Mouse (Mus musculus): ENCODE measurements around the gene RPS10-NUDT3. TPM values are rescaled to one million over a fixed set of nuclear protein-coding genes. Genes with fewer than 3 reads are reported as not detected.

RPS10-NUDT3 gene
- polyA plus RNA-seq, 1 experiment from 2014 or later: not detected

- peaks cover 31% of the 10 kb centered on the region for H3K4me1 ChIP-seq (replicated peaks; ENCODE audit: control insufficient read depth, insufficient read depth, low read length)
- H3K9me3 ChIP-seq (ENCODE audit: control insufficient read depth, low read length): no peaks in the 10 kb centered on the region
- no peak overlapping the region for H3K4me2 ChIP-seq
- no peak overlapping the region for H3K9ac ChIP-seq (ENCODE audit: low read depth, low read length)
- H3K27me3 ChIP-seq (replicated peaks; ENCODE audit: control insufficient read depth, insufficient read depth, low read length): no peaks in the 10 kb centered on the region
- ATAC-seq (replicated peaks; ENCODE audit: low FRiP score) (peak; percentile 65; the same call in 1 of the 2 replicates), DNase-seq (ENCODE audit: low spot score) (no peak)
- H3K36me3 ChIP-seq (ENCODE audit: control insufficient read depth, insufficient read depth, low read length): no peaks in the 10 kb centered on the region; the same call in 1 of the 2 replicates
- H3K4me3 ChIP-seq (ENCODE audit: low read depth, low read length): no peak overlapping the region
- H3K27ac ChIP-seq (ENCODE audit: low read depth, low read length): 0 out of 2 replicates have a peak overlapping the region, but pooled peaks have one; percentile 5
- WGBS: 47% methylated on average over 3 of the region's 3 CpGs
Measured at GRCm38 (mm10) chr17:27611519-27611884, 23.5 kb downstream of the RPS10-NUDT3 start.

- DNase-seq (ENCODE audit: low spot score) (no peak), ATAC-seq (replicated peaks; ENCODE audit: low FRiP score) (no peak)
- WGBS: 58% methylated on average over 10 of the region's 10 CpGs
- H3K4me2 ChIP-seq: no peak overlapping the region
- H3K9me3 ChIP-seq (ENCODE audit: control insufficient read depth, low read length): no peaks in the 10 kb centered on the region
- H3K36me3 ChIP-seq (ENCODE audit: control insufficient read depth, insufficient read depth, low read length): no peaks in the 10 kb centered on the region; the same call in 1 of the 2 replicates
- no peaks in the 10 kb centered on the region for H3K27me3 ChIP-seq (replicated peaks; ENCODE audit: control insufficient read depth, insufficient read depth, low read length)
- H3K4me1 ChIP-seq (replicated peaks; ENCODE audit: control insufficient read depth, insufficient read depth, low read length): peaks cover 35% of the 10 kb centered on the region
- H3K9ac ChIP-seq (ENCODE audit: low read depth, low read length): no peak overlapping the region
- no peak overlapping the region for H3K4me3 ChIP-seq (ENCODE audit: low read depth, low read length)
- 0 out of 2 replicates have a peak overlapping the region, but pooled peaks have one; percentile 5 for H3K27ac ChIP-seq (ENCODE audit: low read depth, low read length)
Measured at GRCm38 (mm10) chr17:27610679-27611518, 24.1 kb downstream of the RPS10-NUDT3 start.

- ATAC-seq (replicated peaks; ENCODE audit: low FRiP score) (no peak), DNase-seq (ENCODE audit: low spot score) (no peak)
- no peak overlapping the region for H3K27ac ChIP-seq (ENCODE audit: low read depth, low read length)
- no peak overlapping the region for H3K4me2 ChIP-seq
- 87% methylated on average over 7 of the region's 7 CpGs for WGBS
- no peaks in the 10 kb centered on the region for H3K9me3 ChIP-seq (ENCODE audit: control insufficient read depth, low read length)
- H3K4me3 ChIP-seq (ENCODE audit: low read depth, low read length): no peak overlapping the region
- H3K4me1 ChIP-seq (replicated peaks; ENCODE audit: control insufficient read depth, insufficient read depth, low read length): peaks cover 43% of the 10 kb centered on the region
- no peak overlapping the region for H3K9ac ChIP-seq (ENCODE audit: low read depth, low read length)
- H3K36me3 ChIP-seq (ENCODE audit: control insufficient read depth, insufficient read depth, low read length): no peaks in the 10 kb centered on the region; the same call in 1 of the 2 replicates
- no peaks in the 10 kb centered on the region for H3K27me3 ChIP-seq (replicated peaks; ENCODE audit: control insufficient read depth, insufficient read depth, low read length)
Measured at GRCm38 (mm10) chr17:27609576-27609975, 25.4 kb downstream of the RPS10-NUDT3 start.

- H3K27me3 ChIP-seq (replicated peaks; ENCODE audit: control insufficient read depth, insufficient read depth, low read length): no peaks in the 10 kb centered on the region
- H3K9me3 ChIP-seq (ENCODE audit: control insufficient read depth, low read length): no peaks in the 10 kb centered on the region
- H3K4me3 ChIP-seq (ENCODE audit: low read depth, low read length): no peak overlapping the region
- H3K4me2 ChIP-seq: peak overlapping the region; percentile 21
- H3K4me1 ChIP-seq (replicated peaks; ENCODE audit: control insufficient read depth, insufficient read depth, low read length): peaks cover 38% of the 10 kb centered on the region
- no peak overlapping the region for H3K27ac ChIP-seq (ENCODE audit: low read depth, low read length)
- DNase-seq (ENCODE audit: low spot score) (no peak), ATAC-seq (replicated peaks; ENCODE audit: low FRiP score) (peak; percentile 63)
- WGBS: 58% methylated on average over 21 of the region's 21 CpGs
- H3K9ac ChIP-seq (ENCODE audit: low read depth, low read length): no peak overlapping the region
- H3K36me3 ChIP-seq (ENCODE audit: control insufficient read depth, insufficient read depth, low read length): no peaks in the 10 kb centered on the region; the same call in 1 of the 2 replicates
Measured at GRCm38 (mm10) chr17:27603522-27604234, 31.3 kb downstream of the RPS10-NUDT3 start.

- Histone ChIP-seq H3K36me3 (ENCODE audit: control insufficient read depth, insufficient read depth, low read length) (no peaks in the 10 kb centered on the region; the same call in 1 of the 2 replicates), H3K4me2 (no peak overlapping the region), H3K27me3 (replicated peaks; ENCODE audit: control insufficient read depth, insufficient read depth, low read length) (no peaks in the 10 kb centered on the region), H3K4me3 (ENCODE audit: low read depth, low read length) (no peak overlapping the region), H3K9me3 (ENCODE audit: control insufficient read depth, low read length) (no peaks in the 10 kb centered on the region), H3K9ac (ENCODE audit: low read depth, low read length) (no peak overlapping the region), H3K27ac (ENCODE audit: low read depth, low read length) (no peak overlapping the region), H3K4me1 (replicated peaks; ENCODE audit: control insufficient read depth, insufficient read depth, low read length) (peaks cover 38% of the 10 kb centered on the region)
- WGBS: 84% methylated on average over 2 of the region's 2 CpGs
- DNase-seq (ENCODE audit: low spot score) (no peak), ATAC-seq (replicated peaks; ENCODE audit: low FRiP score) (no peak)
Measured at GRCm38 (mm10) chr17:27603036-27603435, 32.0 kb downstream of the RPS10-NUDT3 start.

- no peak for DNase-seq (ENCODE audit: low spot score)
- no peak overlapping the region for H3K4me2 ChIP-seq
- H3K27me3 ChIP-seq (replicated peaks; ENCODE audit: control insufficient read depth, insufficient read depth, low read length): no peaks in the 10 kb centered on the region
- H3K27ac ChIP-seq (ENCODE audit: low read depth, low read length): no peak overlapping the region
- 82% methylated on average over 5 of the region's 5 CpGs for WGBS
- no peaks in the 10 kb centered on the region for H3K9me3 ChIP-seq (ENCODE audit: control insufficient read depth, low read length)
- H3K9ac ChIP-seq (ENCODE audit: low read depth, low read length): no peak overlapping the region
- H3K4me1 ChIP-seq (replicated peaks; ENCODE audit: control insufficient read depth, insufficient read depth, low read length): peaks cover 31% of the 10 kb centered on the region
- ATAC-seq (replicated peaks; ENCODE audit: low FRiP score): no peak
- H3K36me3 ChIP-seq (ENCODE audit: control insufficient read depth, insufficient read depth, low read length): peaks cover 5% of the 10 kb centered on the region; the same call in 1 of the 2 replicates
- no peak overlapping the region for H3K4me3 ChIP-seq (ENCODE audit: low read depth, low read length)
Measured at GRCm38 (mm10) chr17:27600869-27601268, 34.2 kb downstream of the RPS10-NUDT3 start.

GRCm38 (mm10) chr17:27600286-27600685 lies 34.7 kb downstream of the RPS10-NUDT3 start:
- no peak overlapping the region for H3K4me3 ChIP-seq (ENCODE audit: low read depth, low read length)

GRCm38 (mm10) chr17:27596376-27597190 lies 38.4 kb downstream of the RPS10-NUDT3 start:
- Histone ChIP-seq H3K36me3 (ENCODE audit: control insufficient read depth, insufficient read depth, low read length) (peaks cover 23% of the 10 kb centered on the region), H3K9ac (ENCODE audit: low read depth, low read length) (no peak overlapping the region), H3K27ac (ENCODE audit: low read depth, low read length) (no peak overlapping the region), H3K4me1 (replicated peaks; ENCODE audit: control insufficient read depth, insufficient read depth, low read length) (peaks cover 7% of the 10 kb centered on the region), H3K4me3 (ENCODE audit: low read depth, low read length) (no peak overlapping the region), H3K9me3 (ENCODE audit: control insufficient read depth, low read length) (no peaks in the 10 kb centered on the region), H3K4me2 (no peak overlapping the region), H3K27me3 (replicated peaks; ENCODE audit: control insufficient read depth, insufficient read depth, low read length) (no peaks in the 10 kb centered on the region)
- ATAC-seq (replicated peaks; ENCODE audit: low FRiP score): no peak
- no peak for DNase-seq (ENCODE audit: low spot score)
- 78% methylated on average over 21 of the region's 21 CpGs for WGBS

More at GRCm38 (mm10) chr17:27600286-27600685, 34.7 kb downstream of the RPS10-NUDT3 start:
- DNase-seq (ENCODE audit: low spot score): no peak
- no peak for ATAC-seq (replicated peaks; ENCODE audit: low FRiP score)
- H3K36me3 ChIP-seq (ENCODE audit: control insufficient read depth, insufficient read depth, low read length): peaks cover 5% of the 10 kb centered on the region
- WGBS: 79% methylated on average over 3 of the region's 3 CpGs
- no peak overlapping the region for H3K9ac ChIP-seq (ENCODE audit: low read depth, low read length)
- H3K9me3 ChIP-seq (ENCODE audit: control insufficient read depth, low read length): no peaks in the 10 kb centered on the region
- H3K27me3 ChIP-seq (replicated peaks; ENCODE audit: control insufficient read depth, insufficient read depth, low read length): no peaks in the 10 kb centered on the region
- no peak overlapping the region for H3K4me2 ChIP-seq
- H3K27ac ChIP-seq (ENCODE audit: low read depth, low read length): no peak overlapping the region
- peaks cover 29% of the 10 kb centered on the region for H3K4me1 ChIP-seq (replicated peaks; ENCODE audit: control insufficient read depth, insufficient read depth, low read length)

All from liver, embryonic 11.5 days (tissue).